Mouse (Mus musculus): ENCODE data around the gene Klf2.

DNA sequence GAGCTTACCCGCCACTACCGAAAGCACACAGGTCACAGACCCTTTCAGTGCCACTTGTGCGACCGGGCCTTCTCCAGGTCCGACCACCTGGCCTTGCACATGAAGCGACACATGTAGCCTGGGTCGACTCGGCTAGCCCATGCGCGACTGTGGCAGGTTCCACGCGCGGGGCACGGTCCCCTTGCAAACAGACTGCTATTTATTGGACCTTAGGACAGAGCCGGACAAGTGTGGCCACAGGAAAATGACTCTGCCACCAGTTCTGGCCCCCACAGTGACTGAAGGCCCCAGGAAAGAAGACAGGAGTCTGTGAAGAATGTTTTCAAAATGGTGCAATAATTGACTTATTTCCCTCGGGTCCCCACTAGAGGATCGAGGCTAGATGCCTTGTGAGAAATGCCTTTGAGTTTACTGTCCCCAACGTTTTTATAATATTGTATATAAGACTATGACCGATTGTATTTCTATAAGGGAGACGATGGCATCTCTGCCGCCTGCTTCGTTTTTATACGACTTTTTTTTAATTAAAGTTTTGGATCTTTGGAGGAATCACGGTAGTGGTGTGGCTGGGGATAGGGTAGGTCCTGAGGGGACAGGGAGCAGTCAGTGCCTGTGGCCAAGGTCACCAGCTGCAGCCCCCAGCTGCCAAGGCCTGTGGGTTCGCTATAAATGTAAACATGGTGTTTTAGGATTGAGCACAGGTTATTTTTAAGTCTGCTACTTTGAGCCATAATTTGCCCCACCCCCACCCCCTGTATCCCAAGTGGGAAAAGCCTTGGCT lies 2.2 kb downstream of the Klf2 start:
- TF ChIP-seq GATA1 (IDR thresholded peaks at IDR 0.05; ENCODE audit: low read length): no peak
- no peak for TF ChIP-seq TAL1 (IDR thresholded peaks at IDR 0.05; ENCODE audit: low read length)

Measured in erythroblast, embryonic 14.5 days (primary cell).